Mouse (Mus musculus) cerebellum, adult 2 months (tissue): ENCODE measurements around the gene Gmppb.

ENCODE experiments used
- CTCF ChIP-seq: fragments of 200-500 bp; IDR thresholded peaks from 2 replicates; pipeline ENCODE4 v1.5.1; 2011; ENCODE audit warnings: low read depth, mild to moderate bottlenecking, control low read depth, low read length, moderate library complexity, borderline replicate concordance; ENCODE audit not compliant: insufficient read depth
- POLR2A ChIP-seq: fragments of 200-500 bp; IDR thresholded peaks from 2 replicates; pipeline ENCODE4 v1.6.1; 2011; ENCODE audit warnings: low read length, control low read depth, borderline replicate concordance; ENCODE audit not compliant: insufficient read depth

GRCm38 (mm10) chr9:108057262-108057562, 8.2 kb downstream of the Gmppb start:
- no peak for TF ChIP-seq CTCF
- no peak for TF ChIP-seq POLR2A
